Mouse (Mus musculus) B cell, adult 62 days (primary cell): Measurements from ENCODE around the gene Atp13a4. TPM values are rescaled to one million over a fixed set of nuclear protein-coding genes. Genes with fewer than 3 reads are reported as not detected.

Experiments
- total RNA-seq: library from RNA; stranded (reverse); gene quantifications from 4 replicates; pipeline ENCODE4 v1.2.4, GENCODE M21; 2023

Atp13a4 gene
- not detected in 4 replicates for total RNA-seq

DNA sequence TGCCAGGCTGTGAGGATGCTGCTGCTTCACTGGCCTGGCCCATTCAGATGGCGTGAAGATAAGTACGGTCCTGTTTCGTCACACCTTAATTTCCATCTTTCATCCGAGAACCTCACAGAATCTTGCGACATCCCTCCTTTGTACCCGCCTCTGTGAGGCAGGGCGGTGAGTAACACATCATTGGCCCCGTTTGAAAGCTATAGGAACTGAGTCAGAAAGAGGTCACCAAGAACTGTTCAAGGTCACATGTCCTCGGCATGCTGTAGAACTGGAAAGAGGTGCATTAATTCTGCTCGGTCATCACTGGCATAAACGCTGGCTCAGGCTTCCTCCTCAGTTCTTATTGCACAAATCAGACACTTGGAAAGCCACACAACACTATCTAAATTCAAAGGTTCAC is at the start of gene Atp13a4:
Gene Atp13a4 (minus strand): TSS at position 36 of the 400 bp plus-strand sequence.

DNA sequence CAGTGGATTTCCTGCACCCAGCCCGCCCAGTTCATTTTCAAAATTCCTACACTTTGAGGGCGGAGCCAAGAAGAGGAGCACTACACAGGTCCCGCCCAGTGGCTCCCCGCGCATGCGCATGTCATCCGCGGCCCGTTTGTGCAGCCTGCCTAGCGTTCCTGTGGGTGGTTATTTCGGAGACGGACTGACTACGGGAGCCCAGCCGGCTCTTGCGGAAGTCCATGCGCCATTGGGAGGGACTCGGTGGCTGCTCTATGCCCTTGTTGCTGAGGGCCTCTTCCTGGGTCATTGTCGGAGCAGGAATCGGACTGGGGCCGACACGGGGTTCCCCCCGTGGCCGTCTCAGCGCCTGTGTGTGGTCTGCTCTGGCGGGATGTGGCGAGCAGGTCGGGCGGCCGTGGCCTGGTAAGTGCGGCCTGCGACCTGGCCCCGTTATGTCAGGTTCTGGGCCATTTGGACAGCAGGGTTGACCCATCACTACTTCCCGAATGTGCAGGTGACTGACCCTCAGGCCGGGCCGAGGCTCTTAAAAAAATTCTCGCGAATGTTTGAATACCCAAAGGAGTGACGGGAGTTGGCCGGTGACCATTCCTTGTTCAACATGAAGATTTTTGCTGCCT is 34.6 kb upstream of the Atp13a4 start, which contains the start of gene Opa1:
Gene Opa1 (plus strand): TSS at position 168 of the 620 bp plus-strand sequence.

DNA sequence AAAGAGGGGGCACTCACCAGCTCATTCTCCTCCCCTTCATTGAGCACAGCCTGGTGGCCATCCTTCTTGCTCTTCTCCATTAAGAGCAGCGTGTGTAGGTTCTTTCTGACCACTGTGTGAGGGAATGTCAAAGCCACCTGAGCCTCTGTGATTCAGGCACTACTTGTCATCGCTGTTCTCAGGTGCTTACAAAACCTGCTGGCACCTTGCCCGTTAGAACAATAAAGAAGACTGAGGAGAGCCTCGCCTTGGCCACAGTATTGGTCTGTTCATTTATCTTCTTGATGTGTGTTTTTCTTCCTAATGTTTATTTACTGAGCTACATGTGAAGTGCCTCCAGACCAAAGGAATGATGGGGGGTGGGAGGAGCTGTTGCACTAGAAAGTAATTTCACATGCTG is 166.2 kb downstream of the Atp13a4 start, which contains the start of gene Atp13a5:
Gene Atp13a5 (minus strand): TSS at position 275 of the 400 bp plus-strand sequence.

Other genes with a start within 250 kb of the Atp13a4 start
- not detected in 4 replicates for gene Atp13a5, start 166.1 kb downstream of the Atp13a4 start, total RNA-seq
- 37.6 to 42.1 TPM (median 40.3 TPM) in 4 replicates for gene Opa1, start 34.5 kb upstream of the Atp13a4 start, total RNA-seq